Mouse (Mus musculus) megakaryocyte, embryonic 14.5 days (primary cell): ENCODE data around the gene Tubgcp2.

Experiments
- FLI1 ChIP-seq: IDR thresholded peaks from 2 replicates; pipeline ENCODE4 v1.6.1; 2012; ENCODE audit warnings: low read length, inconsistent platforms, mixed read lengths
- GATA1 ChIP-seq: IDR thresholded peaks from 3 replicates; pipeline ENCODE4 v1.6.1; 2012; ENCODE audit warnings: mixed read lengths, low read length, inconsistent platforms, borderline replicate concordance

DNA sequence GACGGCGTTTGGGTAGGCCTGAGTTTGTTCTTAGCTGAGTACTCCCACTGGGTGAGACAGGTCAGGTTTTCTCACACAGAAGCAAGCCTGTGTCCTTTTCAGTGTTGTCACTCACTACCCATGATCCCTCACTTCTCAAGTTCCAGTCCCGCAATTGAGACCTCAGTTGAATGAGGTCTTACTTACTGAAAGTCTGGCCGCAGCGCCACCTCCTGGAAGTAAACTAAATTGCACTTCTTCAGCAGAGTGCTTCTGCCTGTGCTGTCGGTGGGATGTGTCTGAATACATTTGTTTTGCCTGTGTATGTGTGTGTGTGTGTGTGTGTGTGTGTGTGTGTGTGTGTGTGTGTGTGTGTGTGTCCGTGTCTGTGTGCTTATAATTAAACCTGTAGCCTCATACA is 26.6 kb upstream of the Tubgcp2 start:
- no peak for TF ChIP-seq GATA1
- no peak for TF ChIP-seq FLI1
